Mouse (Mus musculus): ENCODE measurements around the gene Ddx19b.
"Not testable (repeated sequence)": the region's sequence is repeated elsewhere in the genome, so short reads cannot be mapped to it uniquely, and the experiment has no call there.

The Ddx19b gene

DNA sequence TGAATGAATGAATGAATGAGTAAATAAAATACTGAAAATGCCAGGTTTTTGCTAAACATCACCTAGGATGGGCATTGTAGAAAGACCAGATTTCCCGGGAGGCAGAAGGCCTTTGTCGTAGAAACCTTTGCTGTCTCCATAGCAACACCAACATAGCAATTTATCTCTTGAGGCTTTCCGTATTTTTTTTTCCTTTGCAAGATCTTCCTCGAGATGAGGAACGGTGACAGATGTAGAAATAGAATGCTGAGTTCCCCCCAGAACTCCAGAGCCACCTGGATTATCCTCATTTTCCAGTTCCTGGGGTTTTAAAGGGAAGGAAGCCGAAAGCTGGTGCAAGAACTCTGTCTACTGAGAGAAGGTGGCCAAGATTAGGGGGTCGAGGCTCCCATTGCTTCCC is 66.9 kb downstream of the Ddx19b start:
- no peak for DNase-seq (ENCODE audit: low read depth)

DNA sequence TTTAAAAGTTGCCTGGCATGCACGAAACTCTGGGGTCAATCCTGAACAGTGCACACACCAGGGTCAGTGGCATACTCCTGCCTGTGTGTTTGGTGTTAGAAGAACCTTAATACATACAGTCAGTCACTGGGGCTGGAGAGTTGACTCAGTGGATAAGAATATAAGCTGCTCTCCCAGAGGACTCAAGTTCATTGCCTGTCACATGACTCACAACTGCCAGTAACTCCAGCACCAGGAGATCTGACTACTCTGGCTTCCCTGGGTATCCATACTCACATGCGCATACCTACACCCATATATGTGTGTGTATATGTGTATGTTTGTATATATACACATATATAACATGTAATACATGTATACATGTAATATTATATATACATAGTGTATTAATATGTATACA is 68.5 kb downstream of the Ddx19b start:
- DNase-seq (ENCODE audit: low read depth): no peak

DNA sequence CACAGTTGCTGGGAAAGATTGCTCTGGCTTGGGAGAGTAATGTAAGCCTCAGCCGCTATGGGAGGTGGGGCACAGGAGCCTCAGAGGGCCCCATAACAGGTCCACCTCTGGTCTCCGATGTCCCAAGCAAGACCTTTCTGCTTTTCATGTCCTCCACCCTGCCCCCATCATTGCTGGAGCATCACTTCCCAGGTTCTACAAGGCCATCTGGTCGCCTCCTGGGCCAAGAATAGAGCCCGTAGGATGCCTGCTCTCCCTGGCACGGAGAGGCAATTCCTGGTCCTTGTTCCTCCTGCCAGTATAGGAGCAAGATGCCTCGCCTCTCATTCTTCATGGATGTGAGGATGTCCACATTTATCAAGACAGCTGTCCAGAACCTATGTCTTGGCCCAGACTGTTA is 71.6 kb downstream of the Ddx19b start:
- no peak for DNase-seq (ENCODE audit: low read depth)

DNA sequence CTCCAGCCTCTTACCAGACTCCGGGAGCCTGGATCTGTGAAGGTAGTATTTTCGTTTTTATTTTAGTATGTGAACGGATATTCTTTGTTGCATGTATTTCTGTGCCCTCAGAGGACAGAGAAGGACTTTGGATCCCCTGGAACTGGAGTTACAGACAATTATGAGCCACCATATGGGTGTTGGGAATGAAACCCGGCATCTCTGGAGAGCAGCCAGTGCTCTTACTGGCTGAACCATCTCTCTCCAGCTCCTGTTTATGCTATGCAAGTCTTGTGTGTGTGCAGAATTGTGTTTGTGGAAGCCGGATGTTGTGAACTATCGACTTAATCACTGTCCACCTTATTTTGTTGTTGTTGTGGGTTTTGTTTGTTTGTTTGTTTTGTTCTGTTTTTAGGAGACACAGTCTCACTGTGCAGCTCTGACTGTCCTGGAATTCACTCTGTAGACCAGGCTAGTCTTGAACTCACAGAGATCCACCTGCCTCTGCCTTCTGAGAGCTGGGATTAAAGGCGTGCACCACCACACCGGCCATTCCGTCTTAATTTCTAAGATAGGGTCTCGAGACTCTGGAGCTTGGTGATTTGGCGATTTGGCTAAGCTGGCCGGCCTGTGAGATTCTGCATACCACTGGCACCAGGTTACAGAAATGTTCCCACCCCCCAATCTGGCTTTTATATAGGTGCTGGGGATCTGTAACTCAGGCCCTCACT is 72.3 kb downstream of the Ddx19b start:
- DNase-seq (ENCODE audit: low read depth): no peak

DNA sequence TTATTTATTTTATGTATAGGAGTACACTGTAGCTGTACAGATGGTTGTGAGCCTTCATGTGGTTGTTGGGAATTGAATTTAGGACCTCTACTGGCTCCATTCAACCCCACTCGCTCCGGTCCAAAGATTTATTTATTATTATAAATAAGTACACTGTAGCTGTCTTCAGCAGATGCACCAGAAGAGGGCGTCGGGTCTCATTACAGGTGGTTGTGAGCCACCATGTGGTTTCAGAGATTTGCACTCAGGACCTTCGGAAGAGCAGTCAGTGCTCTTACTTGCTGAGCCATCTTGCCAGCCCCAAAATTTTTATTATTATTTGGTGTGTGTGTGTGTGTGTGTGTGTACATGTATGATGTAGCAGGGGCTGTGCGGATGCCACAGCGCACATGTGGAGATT is 73.0 kb downstream of the Ddx19b start:
- DNase-seq (ENCODE audit: low read depth): not testable (repeated sequence)

DNA sequence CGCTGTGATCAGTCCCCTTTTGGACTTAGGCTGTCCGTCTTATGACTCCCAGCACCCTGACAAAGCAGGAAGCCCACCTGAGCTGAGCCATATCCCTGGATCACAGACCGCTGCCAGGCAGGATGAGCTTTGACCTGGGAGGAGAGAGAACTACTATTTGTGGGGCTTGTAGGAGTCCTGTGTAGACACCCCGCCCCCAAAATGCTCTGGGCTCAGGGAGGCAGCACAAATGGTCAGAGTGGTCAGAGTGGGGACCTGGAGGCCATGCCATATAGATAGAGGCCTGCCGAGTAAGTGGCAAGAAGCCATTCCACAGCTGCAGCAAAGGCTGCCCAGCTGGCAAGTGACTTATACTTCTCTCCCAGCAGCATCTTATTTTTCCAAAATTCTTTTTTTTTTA is 73.4 kb downstream of the Ddx19b start:
- no peak for DNase-seq (ENCODE audit: low read depth)

DNA sequence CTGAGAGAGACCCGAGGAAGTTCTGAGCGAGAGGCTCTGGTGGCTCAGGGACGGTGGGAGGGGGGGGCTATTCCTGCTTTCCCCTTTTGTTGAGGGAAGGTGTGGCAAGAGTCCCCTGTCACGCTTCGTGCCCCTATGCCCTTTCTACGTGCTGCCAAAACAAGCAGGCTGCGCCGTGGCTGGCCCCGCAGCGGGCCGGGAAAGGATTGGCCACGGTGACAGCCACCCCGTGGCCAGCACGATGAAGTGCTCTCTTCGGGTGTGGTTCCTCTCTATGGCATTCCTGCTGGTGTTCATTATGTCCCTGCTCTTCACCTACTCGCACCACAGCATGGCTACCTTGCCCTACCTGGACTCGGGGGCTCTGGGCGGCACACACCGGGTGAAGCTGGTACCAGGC is 74.1 kb downstream of the Ddx19b start:
- no peak for DNase-seq (ENCODE audit: low read depth)

DNA sequence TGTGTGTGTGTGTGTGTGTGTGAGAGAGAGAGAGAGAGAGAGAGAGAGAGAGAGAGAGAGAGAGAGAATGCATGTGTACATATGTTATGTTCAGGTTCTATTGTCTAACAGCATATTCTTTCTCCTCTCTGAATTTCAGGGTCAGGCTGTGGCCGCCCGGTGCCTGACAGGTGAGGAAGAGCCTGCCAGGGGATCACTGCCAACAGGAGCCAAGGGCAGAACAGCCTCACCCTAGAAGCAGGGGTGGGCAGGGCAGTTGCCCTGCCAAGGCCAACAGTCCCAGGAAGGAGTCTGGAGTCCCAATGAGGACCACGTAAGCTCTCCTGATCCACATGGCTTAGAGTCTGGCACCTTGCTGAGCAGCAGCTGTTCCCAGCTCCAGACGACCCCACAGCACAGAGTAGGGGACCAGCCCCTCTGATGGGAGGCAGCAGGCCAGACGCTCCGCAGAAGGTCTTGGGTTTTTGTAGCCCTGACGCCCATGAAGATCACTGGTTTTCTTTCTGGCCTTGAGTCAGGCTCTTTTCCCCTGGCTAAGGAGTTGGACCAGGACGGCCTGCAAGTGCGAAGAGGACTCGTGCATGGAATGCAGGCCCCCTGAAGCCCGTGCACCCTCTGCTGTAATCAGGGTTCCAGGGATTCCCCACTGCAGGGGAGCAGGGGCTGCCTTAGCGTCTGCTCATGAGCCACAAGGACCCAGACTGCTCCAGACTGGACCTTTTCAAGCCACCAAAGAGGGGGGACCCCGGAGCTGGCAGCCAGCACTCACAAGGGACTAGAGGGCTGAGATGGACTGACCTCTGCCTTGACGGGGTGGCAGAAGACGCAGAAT is 74.7 kb downstream of the Ddx19b start:
- DNase-seq (ENCODE audit: low read depth): no peak

DNA sequence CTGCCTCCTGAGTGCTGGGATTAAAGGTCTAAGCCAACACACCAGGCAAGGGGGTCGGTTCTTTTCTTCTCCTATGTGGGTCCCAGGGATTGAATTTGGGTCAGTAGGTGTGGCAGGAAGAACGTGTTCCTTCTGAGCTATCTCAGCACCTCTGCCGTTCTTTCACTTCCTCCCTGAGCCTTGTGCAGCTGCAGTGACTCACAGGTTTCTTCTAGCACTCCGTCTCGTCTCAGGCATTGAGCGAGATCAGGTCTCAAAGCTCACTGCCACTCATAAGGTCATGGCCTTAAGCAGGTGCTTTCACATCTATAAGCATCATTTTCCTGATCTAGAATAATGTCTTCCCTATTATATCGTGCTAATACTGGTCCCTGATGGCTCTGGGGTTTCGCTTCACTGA is 76.8 kb downstream of the Ddx19b start:
- DNase-seq (ENCODE audit: low read depth): no peak
